Mouse (Mus musculus): ENCODE results near the gene Bclaf1.

- TF ChIP-seq TAL1 (IDR thresholded peaks at IDR 0.05; ENCODE audit: low read length) (no peak), GATA1 (IDR thresholded peaks at IDR 0.05; ENCODE audit: low read length) (no peak)
These were observed 66.9 kb downstream of the Bclaf1 start for GRCm38 (mm10) chr10:20379071-20379735.
